Mouse (Mus musculus): ENCODE data around the gene Kcnn3. TPM values are rescaled to one million over a fixed set of nuclear protein-coding genes. Genes with fewer than 3 reads are reported as not detected.

The Kcnn3 gene
- 10 to 100 TPM; 21.9 to 26.5 (median 25.8) TPM for total RNA-seq (2022)

DNA sequence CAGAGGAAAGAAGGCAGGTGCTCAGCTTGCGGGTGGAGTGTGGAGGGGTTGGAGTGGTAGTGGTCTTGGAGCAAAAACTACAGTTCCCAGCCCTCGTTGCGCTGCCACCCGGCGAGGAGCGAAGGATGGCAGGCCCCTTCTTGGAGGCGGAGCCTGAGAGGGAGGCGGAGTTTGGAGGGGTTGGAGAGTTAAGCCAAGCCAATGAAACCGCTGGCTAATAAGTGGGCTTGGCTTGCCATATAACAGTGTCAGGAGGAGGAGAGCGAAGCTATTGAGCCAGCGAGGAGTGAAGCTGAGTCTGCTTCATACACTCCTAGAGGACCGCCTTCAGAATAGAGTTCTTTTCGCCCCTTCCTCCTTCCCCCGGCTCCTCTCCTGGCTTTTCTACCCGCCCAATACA lies at the start of gene Kcnn3:
TSS of gene Kcnn3 (plus strand) at position 271 of the 400 bp plus-strand sequence.
- peak; percentile 92 for DNase-seq (ENCODE audit: low spot score in 2 of 2)

GRCm38 (mm10) chr3:89472280-89472679 lies 47.7 kb upstream of the Kcnn3 start:
- no peak for DNase-seq (ENCODE audit: low spot score in 2 of 2)

GRCm38 (mm10) chr3:89473838-89474237 lies 46.1 kb upstream of the Kcnn3 start:
- no peak for DNase-seq (ENCODE audit: low spot score in 2 of 2)

DNA sequence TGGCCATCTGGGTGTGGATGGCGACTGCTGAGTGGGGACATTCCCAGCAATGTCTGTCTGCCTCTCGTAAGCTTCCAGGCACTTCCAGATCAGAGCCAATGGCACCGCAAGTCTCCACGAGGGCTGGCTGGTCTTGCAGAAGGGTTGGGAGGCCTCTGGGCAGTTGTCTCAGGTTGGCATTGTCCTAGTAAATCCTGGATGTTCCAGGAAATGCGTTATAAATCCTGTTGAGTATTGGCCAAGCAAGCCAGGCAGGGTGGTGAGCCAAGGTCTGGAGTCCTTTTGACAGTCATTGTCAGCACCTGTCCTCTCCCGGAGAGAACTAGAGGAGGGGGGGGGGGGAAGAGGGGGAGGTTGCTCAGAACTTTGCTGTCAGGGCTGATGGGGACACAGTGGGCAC lies 40.9 kb upstream of the Kcnn3 start:
- no peak for DNase-seq (ENCODE audit: low spot score in 2 of 2)

GRCm38 (mm10) chr3:89481488-89481887 lies 38.5 kb upstream of the Kcnn3 start:
- DNase-seq (ENCODE audit: low spot score in 2 of 2), result no peak

- DNase-seq (ENCODE audit: low spot score in 2 of 2), result no peak
Observed at GRCm38 (mm10) chr3:89482249-89482648, 37.7 kb upstream of the Kcnn3 start.

GRCm38 (mm10) chr3:89484766-89485524 lies 35.0 kb upstream of the Kcnn3 start:
- peak in 1 of 2 experiments; percentile 45 for DNase-seq (ENCODE audit: low spot score in 2 of 2)

DNA sequence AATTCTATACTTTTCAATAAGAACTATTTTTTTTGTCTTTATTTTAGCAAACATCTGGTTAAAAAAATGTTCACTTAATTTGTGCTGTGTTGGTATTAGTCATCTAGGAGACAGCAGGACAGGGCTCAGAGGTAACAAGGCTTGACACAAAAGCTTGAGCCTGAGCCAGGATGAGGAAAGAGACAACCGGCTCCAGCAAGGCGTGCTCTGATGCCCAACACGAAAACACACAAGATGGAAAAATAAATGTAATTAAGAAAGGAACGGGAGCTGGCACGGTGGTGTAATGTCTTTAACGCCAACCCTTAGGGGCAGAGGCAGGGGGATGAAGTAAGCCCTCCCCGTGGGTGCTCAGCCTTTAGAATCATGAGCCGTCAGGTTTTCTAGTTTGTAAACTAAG lies 33.9 kb upstream of the Kcnn3 start:
- no peak for DNase-seq (ENCODE audit: low spot score in 2 of 2)

DNA sequence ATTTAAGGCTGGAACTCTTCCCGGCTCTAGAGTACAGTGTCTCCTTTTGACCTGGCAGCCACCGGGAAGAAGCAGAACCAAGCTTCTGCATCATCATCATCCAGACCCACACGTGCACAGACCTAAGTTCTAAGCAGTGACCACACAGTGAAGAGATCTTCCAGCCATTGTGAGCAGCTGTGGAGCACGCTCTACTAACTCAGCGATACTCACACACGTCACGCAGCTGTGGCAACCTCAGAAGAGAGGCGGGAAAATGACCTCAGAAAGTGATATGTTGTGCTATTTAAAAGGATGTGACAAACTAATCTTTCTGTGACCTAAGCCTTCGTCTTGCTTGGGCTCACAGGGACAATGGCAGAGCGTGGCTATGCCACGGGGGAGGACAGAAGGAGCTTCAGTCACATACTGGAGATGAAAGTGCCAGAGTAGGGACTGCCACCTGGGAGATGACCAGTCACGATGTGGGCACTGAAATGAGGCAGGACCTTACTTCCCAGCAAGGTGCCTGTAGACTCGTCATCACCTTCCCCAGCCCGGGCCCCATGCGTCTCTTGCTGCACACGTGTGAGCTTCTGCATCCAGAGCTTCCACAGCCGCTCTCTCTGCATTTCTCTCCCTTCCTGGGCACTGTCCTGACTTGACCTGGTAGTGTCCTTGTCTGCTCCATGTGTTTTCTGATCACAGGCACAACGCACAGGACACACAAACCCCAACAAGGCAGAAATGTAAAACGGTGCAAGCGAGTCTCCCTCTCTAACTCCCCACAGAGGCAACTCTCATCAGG lies 32.9 kb upstream of the Kcnn3 start:
- DNase-seq (ENCODE audit: low spot score in 2 of 2), result no peak

DNA sequence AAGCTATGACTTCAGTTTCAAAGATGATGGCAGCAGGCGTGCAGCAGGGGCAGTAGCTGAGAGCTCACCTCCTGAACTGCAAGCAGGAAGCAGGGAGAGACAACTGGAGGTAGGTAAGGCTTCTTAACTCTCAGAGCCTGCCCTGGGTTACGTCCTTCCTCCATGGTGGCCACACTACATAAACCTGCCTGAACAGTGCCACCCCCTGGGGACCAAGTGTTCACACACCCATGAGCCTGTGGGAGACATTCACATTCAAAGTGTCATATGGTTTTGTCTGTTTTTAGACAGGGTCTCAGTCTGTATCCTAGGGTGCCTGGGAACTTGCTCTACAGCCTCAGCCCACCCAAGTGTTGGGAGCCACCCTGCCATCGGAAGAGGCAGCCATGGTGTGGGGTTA lies 29.2 kb upstream of the Kcnn3 start:
- no peak for DNase-seq (ENCODE audit: low spot score in 2 of 2)

DNA sequence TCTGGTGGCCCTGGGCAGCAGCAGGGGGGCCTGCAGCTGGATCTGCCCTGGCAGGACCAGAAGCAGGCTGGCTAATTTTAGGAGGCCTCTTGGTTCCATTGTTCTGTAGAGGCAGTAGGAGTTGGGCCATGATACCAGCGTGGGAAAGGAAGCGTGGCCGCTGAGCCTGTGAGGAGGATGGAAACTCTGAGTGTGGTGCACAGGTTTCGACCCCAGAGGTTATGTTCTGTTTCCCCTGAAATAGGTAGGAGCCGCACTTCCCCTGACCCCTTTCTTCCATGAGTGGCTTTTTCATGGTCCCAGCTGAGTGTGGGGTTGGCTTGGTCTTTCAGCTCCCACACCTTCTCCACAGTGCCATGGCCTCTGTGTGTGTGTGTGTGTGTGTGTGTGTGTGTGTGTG lies 28.4 kb upstream of the Kcnn3 start:
- no peak for DNase-seq (ENCODE audit: low spot score in 2 of 2)

GRCm38 (mm10) chr3:89492701-89493151 lies 27.2 kb upstream of the Kcnn3 start:
- no peak for DNase-seq (ENCODE audit: low spot score in 2 of 2)

DNA sequence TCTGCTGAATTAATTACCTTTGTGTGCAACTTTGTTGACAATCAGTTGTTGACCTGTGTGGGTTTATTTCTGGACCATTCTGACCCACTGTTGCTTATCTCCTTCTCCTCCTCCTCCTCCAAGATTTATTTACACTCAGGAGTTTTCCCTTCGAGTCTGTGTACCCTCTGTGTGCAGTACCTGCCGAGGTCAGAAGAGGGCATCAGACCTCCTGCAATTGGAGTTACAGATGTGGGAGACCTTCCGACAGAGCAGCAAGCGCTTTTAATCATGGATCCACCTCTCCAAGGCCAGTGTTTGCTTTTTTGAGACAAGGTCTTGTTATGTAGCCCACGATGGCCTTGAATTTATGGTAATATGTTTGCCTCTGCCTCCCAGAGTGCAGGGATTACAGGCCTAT lies 25.3 kb upstream of the Kcnn3 start:
- DNase-seq (ENCODE audit: low spot score in 2 of 2), result no peak

DNA sequence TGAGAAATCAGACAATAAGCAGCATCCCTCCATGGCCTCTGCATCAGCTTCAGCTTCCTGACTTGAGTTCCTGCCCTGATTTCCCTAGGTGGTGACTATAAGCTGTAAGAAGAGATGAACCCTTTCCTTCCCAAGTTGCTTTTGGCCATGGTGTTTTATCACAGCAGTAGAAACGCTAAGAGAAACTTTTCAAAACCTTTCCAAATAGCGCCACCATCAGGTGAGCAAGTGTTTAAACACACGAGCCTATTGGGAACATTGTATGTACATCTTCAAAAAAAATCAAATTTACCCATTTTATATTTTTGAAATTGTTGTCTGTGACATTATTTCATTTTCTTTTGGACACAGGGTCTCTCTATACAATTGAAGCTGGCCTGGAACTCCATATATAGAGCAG lies 23.6 kb upstream of the Kcnn3 start:
- no peak for DNase-seq (ENCODE audit: low spot score in 2 of 2)

- no peak for DNase-seq (ENCODE audit: low spot score in 2 of 2)
Observed at GRCm38 (mm10) chr3:89499696-89500095, 20.3 kb upstream of the Kcnn3 start.

DNA sequence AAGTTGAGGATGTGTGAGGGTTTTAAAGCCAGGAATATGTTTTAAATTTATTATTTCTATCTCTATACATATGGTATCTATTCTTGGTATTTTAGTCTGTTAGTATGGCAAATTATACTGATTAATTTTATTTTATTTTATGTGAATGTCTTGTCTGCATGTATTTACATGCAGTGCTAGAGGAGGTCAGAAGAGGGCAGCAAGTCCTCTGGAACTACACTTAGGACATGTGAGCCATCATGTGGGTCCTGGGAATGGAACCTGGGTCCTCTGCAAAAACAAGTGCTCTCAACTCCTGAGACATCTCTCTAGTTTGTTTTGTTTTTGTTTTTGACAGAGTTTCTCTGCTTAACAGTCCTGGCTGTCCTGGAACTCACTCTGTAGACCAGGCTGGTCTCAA lies 18.5 kb upstream of the Kcnn3 start:
- DNase-seq (ENCODE audit: low spot score in 2 of 2), result no peak

- no peak for DNase-seq (ENCODE audit: low spot score in 2 of 2)
Observed at GRCm38 (mm10) chr3:89502551-89502950, 17.4 kb upstream of the Kcnn3 start.

- DNase-seq (ENCODE audit: low spot score in 2 of 2), result peak; percentile 41 to 47
Observed at GRCm38 (mm10) chr3:89508041-89508440, 11.9 kb upstream of the Kcnn3 start.

DNA sequence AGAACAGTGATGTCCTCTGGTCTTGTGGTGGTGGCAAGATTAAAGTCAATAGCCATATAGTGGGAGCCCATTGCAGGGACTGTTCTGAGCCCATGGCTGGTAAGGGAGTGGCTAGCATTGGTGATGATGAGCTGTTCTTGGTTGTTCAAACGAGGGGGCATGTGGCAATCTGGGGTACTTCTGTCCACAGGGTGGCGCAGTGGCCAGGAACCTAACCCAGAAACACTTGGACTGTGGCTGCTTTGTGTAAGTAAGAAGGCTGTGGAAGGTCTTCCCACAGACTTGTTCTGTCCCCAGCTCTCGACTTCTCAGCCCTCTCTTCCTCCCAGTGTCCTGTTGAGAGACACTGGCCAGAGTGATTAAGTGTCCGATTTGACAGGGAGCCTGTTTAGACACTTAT lies 9.0 kb upstream of the Kcnn3 start:
- DNase-seq (ENCODE audit: low spot score in 2 of 2), result peak in 1 of 2 experiments; percentile 64

DNA sequence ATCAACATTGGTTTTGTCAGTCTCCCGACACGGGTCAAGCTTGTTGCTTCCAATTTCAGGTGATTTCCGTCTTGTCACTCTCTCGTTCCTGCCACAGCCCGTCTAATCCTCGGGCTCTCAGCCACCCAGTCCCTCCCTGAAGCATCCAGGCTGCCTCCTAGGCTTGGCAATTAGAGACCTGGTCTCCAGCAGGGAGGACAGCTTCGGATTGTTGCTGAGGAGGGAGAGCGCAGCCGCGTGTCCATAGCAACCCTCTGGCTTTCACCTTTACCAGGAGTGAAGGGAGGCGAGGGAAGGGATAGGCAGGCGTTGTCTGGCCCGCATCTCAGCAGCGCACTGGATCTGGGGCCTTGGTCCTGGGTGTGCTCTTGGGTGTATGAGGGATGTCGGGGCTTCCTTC lies 8.6 kb upstream of the Kcnn3 start:
- DNase-seq (ENCODE audit: low spot score in 2 of 2), result no peak

DNA sequence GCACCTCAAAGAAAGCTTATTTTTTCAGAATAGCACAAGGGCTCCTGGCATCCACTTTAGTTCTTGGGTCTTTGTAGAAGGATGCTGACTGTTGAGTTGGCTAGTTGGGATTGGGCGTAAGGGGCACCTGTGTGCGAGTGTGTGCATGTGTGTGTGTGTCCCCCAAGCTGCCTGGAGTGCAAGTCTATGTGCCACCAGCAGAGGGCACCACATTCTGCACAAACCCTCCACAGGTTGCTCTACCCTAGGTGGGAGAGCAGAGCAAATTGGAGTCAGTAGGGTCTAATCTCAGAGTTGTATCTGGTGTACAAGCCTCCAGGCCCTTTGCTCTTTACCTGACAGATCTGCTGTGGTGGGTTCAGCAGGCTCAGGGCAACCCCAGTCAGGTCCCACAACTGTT lies 7.7 kb upstream of the Kcnn3 start:
- DNase-seq (ENCODE audit: low spot score in 2 of 2), result no peak

- DNase-seq (ENCODE audit: low spot score in 2 of 2), result no peak
Observed at GRCm38 (mm10) chr3:89515444-89515843, 4.5 kb upstream of the Kcnn3 start.

GRCm38 (mm10) chr3:89516321-89516720 lies 3.6 kb upstream of the Kcnn3 start:
- DNase-seq (ENCODE audit: low spot score in 2 of 2), result no peak

Data from layer of hippocampus, adult 8-10 months (tissue).